Mouse (Mus musculus) left cerebral cortex, adult 6 months (tissue): ENCODE results near the gene Slc35c1. TPM values are rescaled to one million over a fixed set of nuclear protein-coding genes. Genes with fewer than 3 reads are reported as not detected.

ENCODE experiments used
- long read RNA-seq, 2 experiments: library from polyadenylated mRNA; unstranded; transcript quantifications; one replicate each; pipeline ENCODE4 v2.0.0; 2019 to 2020
- polyA plus RNA-seq: library from polyadenylated mRNA; unstranded; fragments of <200 nt; fragmentation: Nextera tagmentation; gene quantifications from 2 replicates; pipeline ENCODE4 v1.2.3, GENCODE M21; 2021

Slc35c1 gene
- polyA plus RNA-seq, result 4.4 and 7.2 TPM in 2 replicates
- long read RNA-seq, experiment 1, transcript Slc35c1-201 (2 exons, 3,139 nt), result major isoform, 9 of 12 reads
- long read RNA-seq, experiment 1, partial matches to known transcripts, result 1 of 12 reads
- long read RNA-seq, experiment 1, other reads (novel, unspliced or antisense), result 0 of 12 reads
- long read RNA-seq, experiment 2, partial matches to known transcripts, result 0 of 1 reads
- long read RNA-seq, experiment 2, other reads (novel, unspliced or antisense), result 0 of 1 reads

GRCm38 (mm10) chr2:92459921-92460707 lies at the start of gene Slc35c1:
Slc35c1 (minus strand) TSS chr2:92460538.

GRCm38 (mm10) chr2:92433578-92434374 lies 26.6 kb downstream of the Slc35c1 start, which contains the start of gene Cry2:
Cry2 (minus strand) TSS chr2:92434043.

Other genes starting within 250 kb of the Slc35c1 start
- 31.7 and 37.1 TPM in 2 replicates for gene Pex16, start 85.9 kb downstream of the Slc35c1 start, polyA plus RNA-seq
- gene Large2, start 85.7 kb downstream of the Slc35c1 start, polyA plus RNA-seq, result 0.14 TPM in 1 of 2 replicates, not detected in the other
- 0.58 and 1.0 TPM in 2 replicates for gene 1700029I15Rik, start 78.0 kb downstream of the Slc35c1 start, polyA plus RNA-seq
- gene Mapk8ip1, start 59.3 kb downstream of the Slc35c1 start, polyA plus RNA-seq, result 25.3 and 101 TPM in 2 replicates
- 58.9 and 62.5 TPM in 2 replicates for gene Cry2, start 26.5 kb downstream of the Slc35c1 start, polyA plus RNA-seq
- 59.7 and 142 TPM in 2 replicates for gene Chst1, start 139.2 kb upstream of the Slc35c1 start, polyA plus RNA-seq